Mouse (Mus musculus) ovary, postnatal 36 days (tissue): ENCODE results near the gene Slc7a7.

Experiments
- DNase-seq: peaks from one replicate; pipeline ENCODE4 v3.0.0; 2022; ENCODE audit warnings: low spot score, mixed read lengths

The Slc7a7 gene

DNA sequence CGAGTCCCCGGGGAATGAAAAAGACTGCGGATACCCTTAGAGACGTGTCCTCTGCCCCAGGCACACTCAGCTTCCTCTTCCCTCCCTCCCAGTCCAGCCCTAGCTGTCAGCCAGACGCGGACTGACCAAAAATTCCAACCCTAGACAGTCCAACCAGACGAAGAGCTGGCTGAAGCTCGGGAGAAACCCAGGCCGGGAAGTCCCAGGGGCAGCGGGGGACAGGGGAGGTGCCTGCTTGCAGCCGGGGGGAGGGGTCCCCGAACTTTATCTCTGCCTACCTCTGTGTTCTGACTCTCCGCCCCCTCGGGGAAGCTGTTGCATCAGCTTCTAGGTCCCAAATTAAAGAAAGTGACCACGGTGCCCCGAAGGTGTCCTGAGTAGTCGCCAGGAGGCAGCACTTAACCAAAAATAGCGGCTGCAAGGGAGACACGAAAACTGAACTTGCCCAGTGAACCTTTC is at the start of gene Slc7a7:
TSS of gene Slc7a7 (minus strand) at position 158 of the 459 bp plus-strand sequence.
- DNase-seq: peak; percentile 11

DNA sequence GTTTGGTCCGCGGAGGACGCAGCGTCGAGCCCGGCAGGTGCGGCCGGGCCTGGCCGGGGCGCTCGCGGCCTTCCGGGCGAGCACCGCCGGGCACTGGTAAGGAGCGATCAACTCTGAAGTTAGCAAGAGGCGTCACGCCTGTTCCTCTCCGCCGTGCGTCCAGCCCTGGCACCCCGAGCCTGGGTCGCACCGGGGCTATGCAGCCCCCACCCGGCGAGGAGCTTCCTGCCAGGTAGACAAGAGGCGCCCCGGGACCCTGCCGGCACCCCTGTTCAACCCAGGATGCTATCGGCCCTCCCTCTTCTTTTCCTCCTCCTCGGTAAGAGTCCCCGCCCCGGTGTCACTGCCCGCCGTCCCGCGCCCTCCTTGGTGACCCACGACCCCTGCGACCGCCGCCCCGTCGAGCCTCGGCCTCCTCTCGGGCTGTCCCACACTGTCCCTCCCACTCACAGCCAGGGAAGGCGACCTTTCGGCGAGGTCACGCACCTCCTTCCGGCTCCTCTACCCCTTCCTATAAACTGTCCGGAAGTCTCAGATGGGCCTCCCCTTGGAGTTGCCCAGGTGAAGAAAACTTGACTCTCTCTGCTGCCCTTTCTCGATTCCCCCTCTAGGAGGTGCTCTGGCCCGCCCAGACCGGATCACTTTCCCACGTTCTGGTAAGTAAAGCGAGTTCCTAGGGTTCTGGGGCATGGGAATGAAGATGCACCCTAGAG is 46.9 kb upstream of the Slc7a7 start:
- DNase-seq: peak; percentile 65

DNA sequence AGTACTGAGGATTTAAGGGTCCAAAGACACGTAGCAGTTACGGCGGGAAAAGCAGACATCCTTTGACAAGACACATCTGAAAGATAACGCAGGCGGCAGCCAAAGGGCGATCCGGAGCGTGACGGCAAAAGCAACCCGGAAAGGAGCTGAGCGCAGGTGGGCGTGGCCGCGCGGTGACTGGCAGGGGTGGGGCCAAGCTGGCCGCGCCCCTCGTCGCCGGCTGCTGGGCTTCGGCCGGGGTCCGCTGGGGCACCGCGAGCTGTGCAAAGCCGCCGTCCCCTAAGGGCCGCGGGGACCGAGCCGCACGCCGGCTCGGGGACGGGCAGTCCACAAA is 46.3 kb upstream of the Slc7a7 start, which contains the start of gene Lrp10:
TSS of gene Lrp10 (plus strand) at position 179 of the 334 bp plus-strand sequence.
- DNase-seq: peak; percentile 89

DNA sequence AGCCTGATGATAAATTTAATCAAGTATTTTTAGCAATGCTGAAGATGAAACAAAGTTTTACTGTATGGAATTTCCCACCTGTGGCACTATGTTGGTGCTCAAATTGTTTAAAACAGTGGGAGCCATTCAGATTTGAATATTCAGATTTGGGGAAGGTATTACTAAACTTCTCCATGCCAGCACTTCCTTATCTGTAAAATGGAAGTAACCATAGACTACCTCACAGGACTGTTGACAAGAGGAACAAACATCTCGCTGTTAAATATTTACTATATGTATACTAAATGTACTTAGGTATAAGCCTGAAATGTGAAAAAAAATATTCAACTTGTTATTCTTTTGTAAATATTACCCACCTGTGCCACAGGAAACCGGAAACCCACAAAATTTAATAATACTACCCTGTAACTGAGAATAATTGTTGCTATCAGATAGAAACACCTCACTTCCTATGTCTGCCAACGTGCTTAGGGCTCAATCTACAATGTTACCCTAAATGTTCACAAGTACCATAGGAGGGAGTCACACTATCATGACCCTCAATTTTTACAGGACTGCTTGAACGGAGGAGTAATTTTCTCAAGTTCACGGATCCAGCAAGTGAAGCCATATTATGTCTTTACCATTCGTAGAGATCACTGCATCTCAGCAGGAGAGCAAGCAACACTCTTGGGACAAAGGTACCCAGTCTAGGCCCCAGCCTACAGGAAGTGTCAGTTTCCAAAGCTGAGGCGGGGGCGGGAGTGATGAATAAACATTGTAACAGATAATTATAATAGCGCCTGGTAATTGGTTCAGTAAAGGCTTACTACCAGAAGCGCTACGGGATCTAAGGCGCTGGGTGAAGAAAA is 45.8 kb upstream of the Slc7a7 start:
- no peak for DNase-seq

DNA sequence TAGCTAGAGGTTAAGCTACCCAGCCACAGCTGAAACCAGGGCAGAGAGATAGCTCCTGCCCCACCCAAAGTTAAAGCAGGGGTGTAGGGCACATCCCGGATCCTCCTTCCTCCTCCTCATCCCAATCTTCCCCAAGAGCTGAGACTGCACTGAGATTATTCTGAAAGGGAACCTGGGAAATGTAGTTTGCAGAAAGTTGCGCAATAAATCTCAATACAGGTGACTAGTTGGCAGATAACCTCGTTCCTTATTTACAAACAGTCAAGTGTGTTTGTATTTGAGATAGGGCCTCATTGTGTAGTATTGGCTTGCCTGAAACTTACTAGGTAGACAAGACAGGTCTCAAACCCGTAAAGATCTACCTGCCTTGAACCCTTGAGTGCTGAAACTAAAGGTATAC is 44.6 kb upstream of the Slc7a7 start:
- no peak for DNase-seq

DNA sequence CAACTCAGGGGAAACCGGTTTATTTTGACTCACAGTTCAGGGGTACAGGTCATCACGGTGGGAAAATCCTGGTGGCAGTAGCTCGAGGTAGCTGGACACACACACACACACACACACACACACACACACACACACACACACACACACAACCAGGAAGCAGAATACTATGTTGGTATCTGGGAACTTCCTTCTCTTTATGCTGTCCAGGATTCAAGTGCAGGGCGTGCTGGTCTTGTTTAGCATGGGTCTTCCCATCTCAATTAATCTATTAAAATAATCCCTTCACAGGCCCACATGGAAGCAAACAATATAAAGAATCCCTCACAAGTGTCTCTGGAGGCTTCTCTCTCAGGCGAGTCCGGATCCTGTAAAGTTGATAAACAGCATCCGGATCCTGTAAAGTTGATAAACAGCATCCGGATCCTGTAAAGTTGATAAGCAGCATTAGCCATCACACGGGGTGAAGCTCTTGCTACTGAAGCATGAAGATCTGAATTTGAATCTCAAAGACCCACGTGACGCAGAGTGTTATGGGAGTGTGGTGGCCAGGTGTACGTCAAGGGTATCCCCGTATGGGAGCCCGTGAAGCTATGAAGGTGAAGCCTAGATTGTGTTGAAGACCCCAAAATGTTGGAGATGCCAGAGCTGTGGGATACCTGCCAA is 40.5 kb upstream of the Slc7a7 start:
- no peak for DNase-seq

DNA sequence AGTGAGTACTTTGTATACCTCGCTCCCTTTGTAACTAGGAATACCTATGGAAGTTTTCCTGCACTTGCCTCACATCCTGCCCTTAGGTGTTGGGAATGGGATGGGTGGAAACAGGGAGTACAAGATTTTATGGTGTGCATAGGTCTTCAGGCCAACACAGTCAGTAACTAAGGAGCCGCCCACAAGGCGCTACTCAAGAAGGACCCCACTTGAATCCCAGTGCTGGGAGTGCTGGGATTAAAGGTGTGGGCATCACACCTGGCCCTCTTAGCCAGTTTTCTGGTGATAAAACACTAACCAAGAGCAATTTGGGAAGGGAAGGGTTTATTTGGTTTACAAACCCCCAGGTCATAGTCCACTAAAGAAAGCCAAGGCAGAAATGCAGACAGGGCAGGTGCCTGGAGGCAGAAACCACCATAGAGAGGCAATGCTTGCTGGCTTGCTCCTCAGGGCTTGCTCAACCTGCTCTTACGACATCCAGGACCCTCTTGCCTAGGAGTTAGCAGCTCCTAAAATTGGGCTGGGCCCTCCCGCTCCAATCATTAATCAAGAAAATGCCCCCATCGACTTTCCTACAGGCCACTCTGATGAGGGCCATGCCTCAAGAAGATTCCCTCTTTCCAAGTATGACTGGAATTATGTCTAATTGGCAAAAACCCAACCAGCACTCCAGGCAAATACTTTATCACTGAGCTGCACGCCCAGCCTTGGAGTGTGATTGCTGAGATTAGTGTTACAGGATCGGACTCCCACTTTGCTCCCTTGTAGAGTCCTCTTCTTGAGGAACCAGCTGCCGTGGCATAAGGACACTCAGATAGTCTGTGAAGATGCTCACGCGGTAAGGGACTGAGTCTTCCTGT is 37.3 kb upstream of the Slc7a7 start:
- no peak for DNase-seq

DNA sequence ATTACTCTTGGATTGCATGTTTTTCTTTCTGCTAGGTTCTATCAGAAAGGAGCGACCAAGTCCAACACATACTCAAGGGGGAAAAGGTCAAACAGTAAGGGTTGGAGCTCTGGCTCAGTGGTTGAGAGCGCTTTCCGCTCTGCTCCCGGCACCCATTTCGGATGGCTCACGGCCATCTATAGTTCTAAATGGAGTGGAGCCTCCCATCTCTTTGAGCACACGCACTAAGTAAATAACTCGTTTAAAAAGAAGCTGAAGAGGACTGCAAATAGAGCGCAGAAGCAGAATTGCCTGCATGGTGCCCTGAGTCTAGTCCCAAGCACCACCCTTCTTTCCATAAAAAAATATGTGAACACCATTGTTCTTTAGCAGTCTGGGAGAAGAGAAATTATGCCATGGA is 36.0 kb upstream of the Slc7a7 start:
- DNase-seq: no peak

DNA sequence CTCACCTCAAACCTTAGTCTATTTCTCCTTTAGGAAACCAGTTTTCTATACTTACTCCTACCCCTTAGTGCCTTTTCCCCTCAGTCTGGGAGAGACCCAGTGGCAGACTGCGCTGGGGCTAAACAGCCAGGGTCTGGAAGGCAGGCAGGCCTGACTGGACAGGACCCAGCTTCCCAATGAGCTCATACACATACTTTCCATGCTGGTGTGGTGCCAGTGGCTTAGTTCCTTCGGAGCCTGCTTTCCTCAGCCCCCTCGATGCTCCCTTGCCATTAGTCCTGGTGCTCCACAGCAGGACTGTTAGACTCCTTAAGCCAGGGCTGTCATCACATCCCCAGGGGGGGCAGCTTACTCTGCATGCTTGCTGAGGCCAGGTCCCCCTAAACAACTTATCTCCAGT is 27.9 kb upstream of the Slc7a7 start:
- DNase-seq: no peak

DNA sequence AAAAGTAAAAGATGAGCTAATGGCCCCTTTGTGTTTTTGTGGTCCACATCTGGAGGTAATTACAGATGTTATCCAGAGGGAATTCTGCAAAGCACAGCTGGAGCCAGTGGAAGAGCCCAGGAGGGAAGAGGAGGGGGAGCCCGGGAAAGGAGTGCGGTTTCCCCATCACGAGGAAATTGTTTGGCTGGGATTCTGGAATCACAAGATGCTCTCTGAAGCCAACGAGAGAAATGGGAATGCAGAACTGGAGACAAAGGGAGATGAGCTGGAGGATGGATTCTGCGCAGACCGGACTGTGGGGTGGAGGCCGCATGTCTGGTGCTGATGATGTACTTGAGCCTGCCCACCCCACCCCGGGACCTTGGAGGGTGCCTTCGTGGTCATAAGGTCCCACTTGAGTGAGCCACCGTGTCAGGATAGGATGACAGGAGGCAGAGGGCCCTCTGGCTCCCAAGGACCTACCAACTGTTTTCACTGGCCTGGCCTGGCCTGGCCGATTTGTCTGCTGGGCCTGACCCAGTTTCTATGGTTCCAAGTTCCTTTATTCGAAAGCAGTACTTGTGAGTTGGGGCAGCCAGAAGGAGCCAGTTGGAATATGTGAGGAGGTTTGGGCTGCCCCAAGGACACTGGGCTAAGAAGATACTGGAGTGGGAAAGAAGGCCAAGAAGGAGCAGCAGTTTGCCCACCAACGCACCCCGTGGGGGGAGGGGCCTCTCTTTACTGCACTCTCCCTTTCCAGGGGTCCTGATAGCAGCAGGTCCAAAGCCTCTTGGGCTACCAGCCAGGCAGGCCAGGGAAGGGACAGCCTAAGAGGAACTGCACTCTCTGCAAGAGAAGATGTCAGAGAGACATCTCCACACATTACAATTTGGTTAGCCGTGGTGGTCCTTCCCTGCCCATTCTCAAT is 26.4 kb upstream of the Slc7a7 start:
- DNase-seq: peak; percentile 35

DNA sequence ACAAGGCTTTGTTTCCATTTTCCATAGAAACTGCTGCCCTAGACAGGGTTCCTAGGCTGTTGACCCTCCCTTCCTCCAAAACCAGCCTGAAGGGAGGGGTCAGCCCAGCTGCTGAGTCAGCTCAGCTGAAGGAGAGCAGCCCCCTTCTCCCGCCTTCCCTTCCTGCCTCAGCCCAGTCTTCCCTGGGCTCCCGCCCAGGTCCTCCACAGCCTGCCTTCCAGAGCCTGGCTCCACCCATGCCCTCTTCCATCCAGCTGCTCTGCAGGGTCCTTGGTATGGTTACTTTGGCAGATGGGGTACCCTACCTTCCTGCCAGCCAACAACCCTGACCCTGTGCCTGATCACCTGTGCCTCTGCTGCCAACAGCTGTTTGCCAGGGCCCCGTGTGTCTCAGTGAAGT is 25.6 kb upstream of the Slc7a7 start:
- DNase-seq: peak; percentile 50

DNA sequence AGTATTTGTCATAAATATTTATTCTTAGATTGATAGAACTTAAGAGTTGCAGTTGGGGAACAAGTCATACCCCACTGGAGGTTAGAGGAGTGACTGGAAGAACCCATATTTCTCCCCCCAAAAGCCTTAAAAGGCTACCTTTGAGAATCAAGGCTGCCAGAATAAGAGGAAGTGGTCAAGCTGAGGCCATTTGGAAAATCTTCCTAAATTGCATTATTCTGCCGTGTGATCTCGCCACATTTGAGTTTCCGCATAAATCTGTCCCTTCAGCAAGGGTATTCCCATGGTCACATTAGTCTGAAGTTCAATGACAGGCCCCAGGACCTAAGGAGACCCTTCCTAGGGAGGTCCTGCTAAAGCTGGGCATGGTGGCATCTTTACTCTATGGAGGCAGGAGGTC is 25.0 kb upstream of the Slc7a7 start:
- DNase-seq: no peak

DNA sequence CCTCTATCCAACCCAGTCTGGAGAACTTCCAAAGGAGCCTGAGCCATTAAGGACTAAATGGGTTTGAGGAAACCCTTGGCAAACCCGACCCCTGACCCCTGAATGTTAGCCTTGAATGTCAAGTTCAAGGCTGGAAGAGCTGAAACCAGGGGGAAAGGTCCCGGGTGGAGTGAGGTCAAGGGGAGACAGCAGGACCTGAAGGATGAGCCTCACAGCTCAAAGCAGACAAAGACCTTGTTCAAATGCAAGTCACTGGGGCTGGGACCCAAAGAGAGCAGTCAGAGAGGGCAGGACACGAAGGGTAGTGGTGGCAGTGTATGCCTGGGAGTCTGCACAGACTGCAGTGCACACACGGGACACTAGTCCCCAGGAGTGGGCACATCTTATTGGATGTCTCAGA is 23.8 kb upstream of the Slc7a7 start:
- DNase-seq: no peak

DNA sequence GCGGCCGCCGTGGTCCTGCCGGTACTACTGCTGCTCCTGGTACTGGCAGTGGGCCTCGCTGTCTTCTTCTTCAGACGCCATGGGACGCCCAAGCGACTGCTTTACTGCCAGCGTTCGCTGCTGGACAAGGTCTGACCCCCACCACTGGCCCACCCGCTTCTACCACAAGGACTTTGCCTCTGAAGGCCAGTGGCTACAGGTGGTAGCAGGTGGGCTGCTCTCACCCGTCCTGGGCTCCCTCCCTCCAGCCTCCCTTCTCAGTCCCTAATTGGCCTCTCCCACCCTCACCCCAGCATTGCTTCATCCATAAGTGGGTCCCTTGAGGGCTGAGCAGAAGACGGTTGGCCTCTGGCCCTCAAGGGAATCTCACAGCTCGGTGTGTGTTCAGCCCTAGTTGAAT is 23.0 kb upstream of the Slc7a7 start:
- no peak for DNase-seq

DNA sequence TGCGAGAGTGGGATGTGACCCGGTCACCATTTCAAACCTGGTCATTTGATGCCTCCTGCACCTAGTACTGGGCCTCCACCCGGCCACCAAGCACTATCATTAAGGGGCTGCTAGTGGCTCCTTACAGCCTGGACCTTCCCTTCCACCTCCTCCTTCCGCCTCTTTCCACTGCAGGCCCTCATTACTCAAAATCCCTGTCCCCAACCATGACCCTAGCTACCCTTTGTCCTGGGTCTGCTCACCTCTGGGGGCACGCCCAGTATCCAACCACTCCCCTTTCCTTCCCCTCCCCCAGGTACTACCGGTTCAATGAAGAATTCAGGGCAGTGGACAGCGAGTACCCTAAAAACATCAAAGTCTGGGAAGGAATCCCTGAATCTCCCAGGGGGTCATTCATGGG is 22.0 kb upstream of the Slc7a7 start:
- DNase-seq: no peak

DNA sequence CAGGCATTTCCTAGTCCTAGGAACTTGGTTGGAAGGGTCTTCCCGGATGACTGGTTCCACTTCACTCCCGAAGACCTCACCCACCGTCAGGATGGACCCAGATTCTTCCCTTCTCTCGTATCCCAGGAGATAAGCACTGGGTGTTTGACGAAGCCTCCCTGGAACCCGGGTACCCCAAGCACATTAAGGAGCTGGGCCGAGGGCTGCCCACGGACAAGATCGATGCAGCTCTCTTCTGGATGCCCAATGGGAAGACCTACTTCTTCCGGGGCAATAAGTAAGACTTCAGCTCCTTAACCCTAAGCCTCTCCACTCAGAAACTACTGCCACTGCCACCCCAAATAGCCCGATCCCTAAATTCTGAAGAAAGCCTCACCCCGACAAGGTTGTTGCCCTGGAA is 21.6 kb upstream of the Slc7a7 start:
- DNase-seq: no peak

DNA sequence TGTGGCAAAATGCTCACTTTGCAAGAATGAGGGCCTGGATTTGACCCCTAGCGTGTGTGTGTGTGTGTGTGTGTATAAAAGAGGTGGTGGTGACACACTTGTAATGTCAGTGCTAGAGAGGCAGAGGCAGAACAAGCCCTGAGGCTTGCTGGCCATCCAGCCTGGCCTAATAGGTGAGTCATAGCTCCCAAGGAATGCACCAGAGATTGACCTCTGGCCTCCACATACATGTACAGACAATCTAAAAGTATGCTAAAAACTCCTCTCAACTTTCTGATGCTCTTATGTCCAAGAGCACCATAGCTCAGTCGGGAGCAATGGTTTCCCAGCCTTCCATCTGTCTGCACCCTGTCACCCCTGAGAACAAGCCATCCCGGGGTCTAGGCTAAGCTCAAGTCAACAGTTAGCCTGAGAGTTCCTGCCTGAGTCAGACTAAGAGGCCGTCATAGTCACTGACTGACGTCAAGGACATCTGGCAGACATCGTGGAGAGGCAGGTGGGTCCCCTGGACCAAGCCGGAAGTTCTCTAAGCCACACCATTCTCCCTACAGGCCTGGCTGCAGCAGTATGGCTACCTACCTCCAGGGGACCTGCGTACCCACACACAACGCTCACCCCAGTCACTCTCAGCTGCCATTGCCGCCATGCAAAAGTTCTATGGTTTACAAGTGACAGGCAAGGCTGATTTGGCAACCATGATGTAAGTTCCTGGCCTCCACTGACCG is 17.8 kb upstream of the Slc7a7 start:
- no peak for DNase-seq

DNA sequence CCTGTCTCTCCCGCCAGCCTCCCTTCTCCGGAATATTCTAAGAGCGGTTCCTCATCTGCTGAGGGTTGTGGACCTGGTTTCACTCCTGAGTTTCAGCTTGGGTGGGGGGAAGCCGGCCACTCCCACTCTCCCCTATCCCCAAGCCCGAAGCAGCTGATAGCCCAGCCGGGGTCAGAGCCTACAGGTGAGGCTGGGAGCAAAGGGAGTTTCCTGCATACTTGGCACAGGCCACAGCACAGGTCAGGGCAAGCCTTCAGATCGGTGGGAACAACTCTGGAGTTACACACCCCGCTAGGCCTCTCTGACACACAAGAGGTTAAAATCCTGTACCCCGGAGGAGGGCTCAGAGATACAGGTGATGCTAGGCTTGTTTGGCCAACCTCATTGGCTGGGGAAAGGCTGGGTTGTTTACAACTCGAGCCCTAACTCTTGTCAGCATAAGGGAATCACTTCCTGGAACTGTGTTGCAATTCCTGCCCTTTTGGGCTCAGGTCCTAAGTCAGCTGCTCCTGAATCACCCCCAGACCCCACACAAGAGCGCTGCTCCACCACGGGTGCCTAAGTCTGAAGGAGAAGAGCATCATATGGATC is 16.5 kb upstream of the Slc7a7 start:
- peak; percentile 17 for DNase-seq
